Mouse (Mus musculus) mature B cell (primary cell): ENCODE data around the gene Utp6.

Experiments used
- in situ Hi-C: fragments of 300-500 bp; cut with MboI; formaldehyde crosslinking; loops from 2 replicates; pipeline ENCODE4 v1.14.3; 2019

The Utp6 gene

GRCm38 (mm10) chr11:79884784-79885183 lies 77.4 kb downstream of the Utp6 start:
- in situ Hi-C loops: no loop called here
